Mouse (Mus musculus) kidney, adult 2 months (tissue): ENCODE measurements around the gene Arid1b. TPM values are rescaled to one million over a fixed set of nuclear protein-coding genes. Genes with fewer than 3 reads are reported as not detected.

Experiments
- DNase-seq: peaks from one replicate; pipeline ENCODE4 v3.0.0; 2021
- H3K27ac ChIP-seq: fragments of 200-500 bp; 2 replicates; pipeline ENCODE4 v1.5.1; 2012; ENCODE audit warnings: low read depth, low read length, control low read depth, inconsistent platforms; ENCODE audit not compliant: insufficient read depth
- H3K27me3 ChIP-seq: fragments of 200-500 bp; replicated peaks from 2 replicates; pipeline ENCODE4 v1.6.1; 2012; ENCODE audit warnings: mild to moderate bottlenecking, moderate library complexity, low read length, inconsistent platforms; ENCODE audit not compliant: control insufficient read depth, insufficient read depth
- H3K36me3 ChIP-seq: fragments of 200-500 bp; 2 replicates; pipeline ENCODE4 v1.6.1; 2012; ENCODE audit warnings: mild to moderate bottlenecking, moderate library complexity, low read length, inconsistent platforms; ENCODE audit not compliant: control insufficient read depth, insufficient read depth
- H3K4me1 ChIP-seq: fragments of 200-500 bp; 2 replicates; pipeline ENCODE4 v1.6.1; 2011; ENCODE audit warnings: low read length; ENCODE audit not compliant: control insufficient read depth, insufficient read depth
- H3K4me3 ChIP-seq: fragments of 200-500 bp; 2 replicates; pipeline ENCODE4 v1.5.1; 2011; ENCODE audit warnings: mild to moderate bottlenecking, low read depth, low read length, control low read depth; ENCODE audit not compliant: insufficient read depth
- CTCF ChIP-seq: fragments of 200-500 bp; conservative IDR thresholded peaks from 2 replicates; pipeline ENCODE4 v1.5.1; 2011; ENCODE audit warnings: low read depth, mild to moderate bottlenecking, control low read depth, low read length, moderate library complexity, mixed read lengths; ENCODE audit not compliant: insufficient read depth, insufficient read length
- POLR2A ChIP-seq: fragments of 200-500 bp; IDR thresholded peaks from one replicate; pipeline ENCODE4 v1.6.1; 2011; ENCODE audit warnings: low read depth, low read length, control low read depth
- WGBS: fragments of 180-500 bp; shearing (Covaris S2); methylation state at CpG from one replicate; pipeline ENCODE4 v1.1.7; 2018; 5-methylcytosine and 5-hydroxymethylcytosine counted together
- polyA plus RNA-seq: library from polyadenylated mRNA; depleted of rRNA; stranded (reverse); fragments of >200 nt; gene quantifications from 2 replicates; pipeline ENCODE4 v1.2.3, GENCODE M21; 2012

Gene Arid1b
- polyA plus RNA-seq, 1 experiment = 20.6 TPM

GRCm38 (mm10) chr17:5185501-5185900 is 191.4 kb downstream of the Arid1b start:
- no peak overlapping the region for H3K27ac ChIP-seq
- TF ChIP-seq CTCF (no peak), POLR2A (no peak)
- 73% methylated on average over 4 of the region's 4 CpGs for WGBS
- no peak overlapping the region for H3K4me3 ChIP-seq
- H3K4me1 ChIP-seq = peaks cover 2% of the 10 kb centered on the region; the same call in 1 of the 2 replicates
- H3K36me3 ChIP-seq = no peaks in the 10 kb centered on the region
- DNase-seq = no peak
- H3K27me3 ChIP-seq = no peaks in the 10 kb centered on the region

- WGBS = 89% methylated on average over 2 of the region's 2 CpGs
- Histone ChIP-seq H3K27ac (no peak overlapping the region), H3K4me1 (peaks cover 5% of the 10 kb centered on the region; the same call in 1 of the 2 replicates), H3K27me3 (no peaks in the 10 kb centered on the region), H3K4me3 (no peak overlapping the region), H3K36me3 (no peaks in the 10 kb centered on the region)
- DNase-seq = no peak
- TF ChIP-seq CTCF = peak; percentile 26; the same call in 1 of the 2 replicates
- TF ChIP-seq POLR2A = no peak
Observed at GRCm38 (mm10) chr17:5187546-5187945, 193.4 kb downstream of the Arid1b start.

- H3K27ac ChIP-seq = no peak overlapping the region
- WGBS = 76% methylated on average over 7 of the region's 7 CpGs
Observed at GRCm38 (mm10) chr17:5188400-5188799, 194.3 kb downstream of the Arid1b start.

GRCm38 (mm10) chr17:5189551-5190351 is 195.6 kb downstream of the Arid1b start:
- peak overlapping the region; percentile 97 for H3K27ac ChIP-seq
- peak overlapping the region; percentile 58 for H3K4me3 ChIP-seq
- 0 out of 2 replicates have a peak, but pooled peaks cover 5% of the 10 kb centered on the region for H3K4me1 ChIP-seq
- H3K27me3 ChIP-seq = no peaks in the 10 kb centered on the region
- H3K36me3 ChIP-seq = no peaks in the 10 kb centered on the region
- no peak for TF ChIP-seq POLR2A
- peak; percentile 59 for TF ChIP-seq CTCF
- 2% methylated on average over 40 of the region's 40 CpGs for WGBS
- peak; percentile 99 for DNase-seq

More at GRCm38 (mm10) chr17:5188400-5188799, 194.3 kb downstream of the Arid1b start:
- TF ChIP-seq POLR2A = no peak
- H3K36me3 ChIP-seq = no peaks in the 10 kb centered on the region
- H3K27me3 ChIP-seq = no peaks in the 10 kb centered on the region
- H3K4me1 ChIP-seq = 0 out of 2 replicates have a peak, but pooled peaks cover 5% of the 10 kb centered on the region
- H3K4me3 ChIP-seq = no peak overlapping the region
- DNase-seq = no peak

- Histone ChIP-seq H3K4me3 (peak overlapping the region; percentile 58; the same call in 1 of the 2 replicates), H3K36me3 (no peaks in the 10 kb centered on the region), H3K4me1 (0 out of 2 replicates have a peak, but pooled peaks cover 5% of the 10 kb centered on the region), H3K27me3 (no peaks in the 10 kb centered on the region), H3K27ac (0 out of 2 replicates have a peak overlapping the region, but pooled peaks have one; percentile 26)
- whole genome bisulfite sequencing = 17% methylated on average over 3 of the region's 3 CpGs
- TF ChIP-seq CTCF (no peak; the same call in 1 of the 2 replicates), POLR2A (no peak)
- peak; percentile 52 for DNase-seq
Observed at GRCm38 (mm10) chr17:5190367-5190766, 196.2 kb downstream of the Arid1b start.

GRCm38 (mm10) chr17:5194157-5194916 is 200.2 kb downstream of the Arid1b start:
- Histone ChIP-seq H3K36me3 (no peaks in the 10 kb centered on the region), H3K27me3 (no peaks in the 10 kb centered on the region), H3K27ac (no peak overlapping the region), H3K4me1 (peaks cover 9% of the 10 kb centered on the region; the same call in 1 of the 2 replicates), H3K4me3 (no peak overlapping the region)
- DNase-seq = no peak
- no peak for TF ChIP-seq POLR2A
- TF ChIP-seq CTCF = no peak
- 75% methylated on average over 8 of the region's 8 CpGs for WGBS

- DNase-seq = no peak
- no peak overlapping the region for H3K4me3 ChIP-seq
- H3K27ac ChIP-seq = no peak overlapping the region
- H3K4me1 ChIP-seq = peaks cover 7% of the 10 kb centered on the region; the same call in 1 of the 2 replicates
- WGBS = 43% methylated on average over 5 of the region's 5 CpGs
- no peaks in the 10 kb centered on the region for H3K27me3 ChIP-seq
- no peaks in the 10 kb centered on the region for H3K36me3 ChIP-seq
- TF ChIP-seq POLR2A = no peak
- TF ChIP-seq CTCF = no peak
Observed at GRCm38 (mm10) chr17:5195397-5195796, 201.3 kb downstream of the Arid1b start.
